Mouse (Mus musculus) heart, adult 2 months (tissue): ENCODE data around the gene Pkd1l3. TPM values are rescaled to one million over a fixed set of nuclear protein-coding genes. Genes with fewer than 3 reads are reported as not detected.

ENCODE experiments used
- DNase-seq, 2 experiments: peaks; one replicate each; pipeline ENCODE4 v3.0.0; 2021
- H3K27ac ChIP-seq: fragments of 200-600 bp; 2 replicates; pipeline ENCODE4 v1.8.1; 2022
- H3K27me3 ChIP-seq: fragments of 200-500 bp; 2 replicates; pipeline ENCODE4 v1.6.1; 2012; ENCODE audit warnings: mild to moderate bottlenecking, low read length, inconsistent platforms, mixed read lengths; ENCODE audit not compliant: control insufficient read depth, insufficient read depth
- H3K36me3 ChIP-seq: fragments of 200-500 bp; 2 replicates; pipeline ENCODE4 v1.6.1; 2012; ENCODE audit warnings: low read length, inconsistent platforms; ENCODE audit not compliant: control insufficient read depth, insufficient read depth
- H3K4me1 ChIP-seq: fragments of 200-500 bp; 2 replicates; pipeline ENCODE4 v1.6.1; 2011; ENCODE audit warnings: low read length; ENCODE audit not compliant: control insufficient read depth, insufficient read depth
- H3K4me3 ChIP-seq: fragments of 200-600 bp; 2 replicates; pipeline ENCODE4 v1.8.1; 2022
- H3K79me2 ChIP-seq: fragments of 200-500 bp; replicated peaks from 2 replicates; pipeline ENCODE4 v1.6.1; 2012; ENCODE audit warnings: mild to moderate bottlenecking, inconsistent platforms, low read length, moderate library complexity, mixed read lengths; ENCODE audit not compliant: control insufficient read depth, insufficient read depth
- H3K9ac ChIP-seq: fragments of 200-500 bp; 2 replicates; pipeline ENCODE4 v1.6.1; 2012; ENCODE audit warnings: low read depth, mild to moderate bottlenecking, control low read depth, inconsistent platforms, low read length, mixed read lengths
- CTCF ChIP-seq: fragments of 200-600 bp; IDR thresholded peaks from 2 replicates; pipeline ENCODE4 v1.8.1; 2022; ENCODE audit warnings: antibody characterized with exemption, mild to moderate bottlenecking, moderate library complexity
- EP300 ChIP-seq: fragments of 200-500 bp; IDR thresholded peaks from 2 replicates; pipeline ENCODE4 v1.6.1; 2011; ENCODE audit warnings: low read depth, low read length, control low read depth; ENCODE audit not compliant: insufficient read depth
- POLR2A ChIP-seq: fragments of 200-500 bp; IDR thresholded peaks from 2 replicates; pipeline ENCODE4 v1.6.1; 2011; ENCODE audit warnings: mild to moderate bottlenecking, low read depth, low read length, control low read depth; ENCODE audit not compliant: insufficient read depth
- WGBS: fragments of 180-500 bp; shearing (Covaris S2); methylation state at CpG from one replicate; pipeline ENCODE4 v1.1.7; 2018; 5-methylcytosine and 5-hydroxymethylcytosine counted together
- intact Hi-C: fragments of 180-260 bp; cut with DNase I; formaldehyde crosslinking; loops from one replicate; pipeline ENCODE4 v1.15.1; 2025
- polyA plus RNA-seq: library from polyadenylated mRNA; depleted of rRNA; stranded (reverse); fragments of >200 nt; gene quantifications from 2 replicates; pipeline ENCODE4 v1.2.3, GENCODE M21; 2012
- total RNA-seq, 2 experiments: library from RNA; stranded (reverse); gene quantifications; 2 replicates each; pipeline ENCODE4 v1.2.3; 2021

Pkd1l3 gene
- total and polyA plus RNA-seq, 3 experiments = 0.08 to 0.14 TPM; not detected in 1

DNA sequence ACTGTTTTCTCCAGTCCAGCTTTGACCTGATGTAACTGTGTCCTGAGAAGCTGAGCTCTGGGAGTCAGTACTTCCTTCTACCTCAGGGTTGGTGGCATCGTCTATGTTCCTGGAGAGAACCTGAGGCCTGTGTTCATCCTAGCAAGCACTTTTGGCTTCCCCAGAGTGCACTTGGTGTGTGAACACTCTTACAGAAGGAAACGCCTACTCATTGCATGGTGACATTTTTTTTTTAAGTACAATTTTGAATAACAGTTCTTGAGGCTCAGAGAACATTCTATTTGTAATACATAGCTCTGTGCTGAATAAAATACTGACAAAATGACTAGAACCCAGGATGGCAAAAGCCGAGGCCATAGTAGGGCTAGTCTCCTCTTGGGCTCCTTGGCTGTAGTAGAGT is 42.5 kb downstream of the Pkd1l3 start:
- no peaks in the 10 kb centered on the region for H3K27me3 ChIP-seq
- no peak overlapping the region for H3K9ac ChIP-seq
- TF ChIP-seq CTCF (no peak), EP300 (no peak), POLR2A (no peak)
- no peaks in the 10 kb centered on the region for H3K36me3 ChIP-seq
- H3K4me1 ChIP-seq = no peaks in the 10 kb centered on the region
- 75% methylated on average over 3 of the region's 3 CpGs for WGBS
- no peak overlapping the region for H3K4me3 ChIP-seq
- H3K27ac ChIP-seq = no peak overlapping the region
- intact Hi-C loops = no loop called here
- no peaks in the 10 kb centered on the region for H3K79me2 ChIP-seq
- no peak for DNase-seq

- Histone ChIP-seq H3K9ac (no peak overlapping the region), H3K79me2 (no peaks in the 10 kb centered on the region), H3K36me3 (no peaks in the 10 kb centered on the region), H3K27me3 (no peaks in the 10 kb centered on the region), H3K27ac (no peak overlapping the region), H3K4me3 (no peak overlapping the region), H3K4me1 (no peaks in the 10 kb centered on the region)
- DNase-seq = no peak
- no peak for TF ChIP-seq POLR2A
- no peak for TF ChIP-seq EP300
- no peak for TF ChIP-seq CTCF
- intact Hi-C loops = no loop called here
- WGBS = 82% methylated on average over 3 of the region's 3 CpGs
Observed at GRCm38 (mm10) chr8:109662328-109662727, 48.0 kb downstream of the Pkd1l3 start.

- WGBS = 71% methylated on average over 5 of the region's 5 CpGs
Observed at GRCm38 (mm10) chr8:109666616-109667015, 52.3 kb downstream of the Pkd1l3 start.

DNA sequence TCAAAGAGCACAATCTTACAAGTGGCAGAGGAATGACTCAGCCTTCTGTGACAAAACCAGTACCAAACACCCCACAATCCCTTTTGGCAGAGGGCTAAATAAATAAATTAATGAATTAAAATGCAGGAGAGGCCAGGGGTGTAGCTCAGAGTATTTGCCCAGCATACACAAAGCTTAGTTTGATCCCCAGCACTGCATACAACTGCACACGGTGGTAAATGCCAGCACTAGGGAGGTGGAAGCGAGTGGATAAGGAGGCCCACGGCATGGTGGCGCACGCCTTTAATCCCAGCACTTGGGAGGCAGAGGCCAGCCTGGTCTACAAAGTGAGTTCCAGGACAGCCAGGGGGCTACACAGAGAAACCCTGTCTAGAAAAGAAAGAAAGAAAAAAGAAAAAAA is 58.3 kb downstream of the Pkd1l3 start:
- peaks cover 5% of the 10 kb centered on the region for H3K36me3 ChIP-seq
- H3K4me1 ChIP-seq = no peaks in the 10 kb centered on the region
- H3K27me3 ChIP-seq = no peaks in the 10 kb centered on the region
- TF ChIP-seq EP300 = no peak
- TF ChIP-seq CTCF = no peak
- no peak for TF ChIP-seq POLR2A
- no peak for DNase-seq
- no peak overlapping the region for H3K4me3 ChIP-seq
- 91% methylated on average over 5 of the region's 5 CpGs for WGBS
- H3K9ac ChIP-seq = no peak overlapping the region
- no peaks in the 10 kb centered on the region for H3K79me2 ChIP-seq
- no peak overlapping the region for H3K27ac ChIP-seq
- intact Hi-C loops = no loop called here

More at GRCm38 (mm10) chr8:109666616-109667015, 52.3 kb downstream of the Pkd1l3 start:
- Histone ChIP-seq H3K27me3 (no peaks in the 10 kb centered on the region), H3K27ac (no peak overlapping the region), H3K36me3 (no peaks in the 10 kb centered on the region; the same call in 1 of the 2 replicates), H3K4me1 (no peaks in the 10 kb centered on the region), H3K4me3 (no peak overlapping the region), H3K9ac (no peak overlapping the region), H3K79me2 (no peaks in the 10 kb centered on the region)
- TF ChIP-seq CTCF = no peak
- no peak for TF ChIP-seq POLR2A
- TF ChIP-seq EP300 = no peak
- DNase-seq = no peak
- intact Hi-C loops = no loop called here

GRCm38 (mm10) chr8:109673596-109673995 is 59.3 kb downstream of the Pkd1l3 start:
- no peak for DNase-seq
- TF ChIP-seq POLR2A (no peak), CTCF (no peak), EP300 (no peak)
- H3K9ac ChIP-seq = no peak overlapping the region
- H3K27me3 ChIP-seq = no peaks in the 10 kb centered on the region
- no peaks in the 10 kb centered on the region for H3K79me2 ChIP-seq
- no peaks in the 10 kb centered on the region for H3K4me1 ChIP-seq
- WGBS = 86% methylated on average over 2 of the region's 2 CpGs
- H3K36me3 ChIP-seq = peaks cover 5% of the 10 kb centered on the region
- H3K4me3 ChIP-seq = no peak overlapping the region
- intact Hi-C loops = no loop called here
- H3K27ac ChIP-seq = no peak overlapping the region

- no peak for DNase-seq
- TF ChIP-seq EP300 (no peak), POLR2A (no peak)
- Histone ChIP-seq H3K4me3 (no peak overlapping the region), H3K79me2 (no peaks in the 10 kb centered on the region), H3K27me3 (no peaks in the 10 kb centered on the region), H3K9ac (no peak overlapping the region), H3K27ac (no peak overlapping the region), H3K36me3 (peaks cover 5% of the 10 kb centered on the region), H3K4me1 (no peaks in the 10 kb centered on the region)
- intact Hi-C loops = no loop called here
- WGBS = 93% methylated on average over 9 of the region's 9 CpGs
Observed at GRCm38 (mm10) chr8:109675896-109676643, 61.8 kb downstream of the Pkd1l3 start.
